Mouse (Mus musculus): ENCODE measurements at regions not wholly inside any gene's neighbourhood (a gene's known extent, or its start where the extent isn't known, plus 50 kb on each side); places are given as distances from the start of the nearest gene placed in this dataset.

DNA sequence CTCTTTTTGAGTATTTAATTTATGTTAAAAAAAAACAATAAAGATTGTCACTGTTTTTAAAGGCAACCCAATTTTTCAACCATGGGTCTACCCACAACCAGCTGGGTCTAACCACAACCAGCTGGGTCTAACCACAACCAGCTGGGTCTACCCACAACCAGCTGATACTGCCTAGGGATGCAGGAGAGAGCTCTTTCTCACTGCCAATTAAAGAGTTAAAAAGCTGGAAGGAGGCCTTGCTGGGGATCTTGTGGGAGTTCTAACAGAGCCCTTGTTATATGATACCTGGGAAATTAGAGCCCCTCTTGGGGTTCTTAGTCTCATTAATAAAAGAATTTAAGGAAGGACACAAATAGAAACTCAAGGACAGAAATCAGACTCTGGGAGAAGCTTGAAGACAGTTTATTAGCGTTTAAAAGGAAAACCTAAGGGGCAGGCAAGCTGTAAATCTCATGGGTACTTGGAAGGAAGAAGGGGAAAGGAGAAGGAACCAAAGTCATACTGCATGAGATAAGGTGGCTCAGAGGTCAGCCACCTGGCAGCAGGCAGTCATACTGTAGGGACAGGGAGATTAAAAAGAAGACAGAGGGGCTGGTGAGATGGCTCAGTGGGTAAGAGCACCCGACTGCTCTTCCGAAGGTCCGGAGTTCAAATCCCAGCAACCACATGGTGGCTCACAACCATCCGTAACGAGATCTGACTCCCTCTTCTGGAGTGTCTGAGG lies 379.1 kb downstream of the Adam3 start:
- no peak for TF ChIP-seq CTCF (IDR thresholded peaks at IDR 0.05; ENCODE audit: insufficient read depth, low read length)
- TF ChIP-seq POLR2A (IDR thresholded peaks at IDR 0.05; ENCODE audit: borderline replicate concordance, extremely low read depth, low read depth, low read length): no peak
